Mouse (Mus musculus) embryo, embryonic 11 days (tissue): Measurements from ENCODE around the gene Rabggtb.
A peak's percentile ranks its signal among the peaks of the same experiment; 100 is the strongest.
"Not testable (repeated sequence)": the region's sequence is repeated elsewhere in the genome, so short reads cannot be mapped to it uniquely, and the experiment has no call there.

Experiments used
- DNase-seq: peaks from one replicate; pipeline ENCODE4 v3.0.0-alpha.2; 2015

Rabggtb gene

DNA sequence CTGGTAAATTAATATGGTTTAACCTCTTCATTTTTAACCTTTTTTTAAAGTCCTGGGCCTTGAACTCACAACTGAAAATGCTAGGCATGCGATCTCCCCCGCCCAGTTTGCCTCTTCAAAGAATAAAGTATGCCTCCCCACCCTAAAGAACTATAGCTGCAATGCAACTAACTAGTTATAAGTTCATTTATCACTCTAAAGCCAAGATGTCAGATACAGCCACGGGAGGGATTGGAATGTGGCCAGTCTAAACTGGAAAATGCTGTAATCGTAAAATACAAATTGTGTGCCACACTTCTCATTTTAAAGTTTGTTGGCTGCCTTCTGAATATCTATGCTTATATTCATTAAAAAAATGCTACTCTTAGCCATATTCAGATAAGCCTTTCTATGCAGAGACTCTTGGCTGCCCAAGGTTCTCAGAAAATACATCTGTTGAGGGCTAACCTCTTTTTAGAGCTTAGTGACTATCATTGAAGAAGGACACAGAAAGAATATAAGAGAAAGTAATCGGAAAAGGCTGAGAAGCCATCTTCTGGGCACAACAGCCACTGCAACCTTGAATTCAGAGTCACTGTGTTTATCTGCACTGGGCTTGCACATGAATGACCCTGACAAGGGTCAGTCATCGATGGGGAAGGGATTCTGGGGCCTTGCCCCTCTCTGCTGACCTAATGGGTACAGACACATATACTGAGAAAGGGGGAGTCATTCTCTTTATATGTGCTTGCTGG, 868 bp upstream of the Rabggtb start:
- no peak for DNase-seq

- DNase-seq: no peak
These were observed 848 bp downstream of the Rabggtb start for GRCm38 (mm10) chr3:153911882-153912440.

- no peak for DNase-seq
These were observed 1.5 kb downstream of the Rabggtb start for GRCm38 (mm10) chr3:153911197-153911881.

DNA sequence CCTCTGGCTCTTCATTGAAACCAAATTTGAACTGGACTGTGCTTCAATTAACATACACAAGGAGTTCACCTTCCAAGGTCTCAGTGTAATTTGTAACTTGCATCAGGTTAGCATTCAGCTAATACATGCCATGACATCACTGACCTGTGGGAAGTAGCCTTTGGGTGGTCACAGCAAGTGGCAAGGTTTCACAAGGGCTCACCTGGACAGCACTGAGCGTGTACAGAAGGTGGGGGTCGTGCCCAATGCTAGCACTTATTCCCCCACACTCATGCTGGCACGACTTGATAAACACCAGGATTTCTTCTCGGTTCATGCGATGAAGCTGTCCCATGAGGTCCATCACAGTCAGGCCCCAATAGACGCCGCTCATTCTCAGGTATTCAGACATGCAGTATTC, 2.3 kb downstream of the Rabggtb start:
- DNase-seq: no peak

- no peak for DNase-seq
These were observed 3.9 kb downstream of the Rabggtb start for GRCm38 (mm10) chr3:153908919-153909318.

GRCm38 (mm10) chr3:153906136-153906871, 6.5 kb downstream of the Rabggtb start, which contains the start of gene Msh4:
TSS of gene Msh4 (minus strand) at chr3:153906138.
- no peak for DNase-seq

DNA sequence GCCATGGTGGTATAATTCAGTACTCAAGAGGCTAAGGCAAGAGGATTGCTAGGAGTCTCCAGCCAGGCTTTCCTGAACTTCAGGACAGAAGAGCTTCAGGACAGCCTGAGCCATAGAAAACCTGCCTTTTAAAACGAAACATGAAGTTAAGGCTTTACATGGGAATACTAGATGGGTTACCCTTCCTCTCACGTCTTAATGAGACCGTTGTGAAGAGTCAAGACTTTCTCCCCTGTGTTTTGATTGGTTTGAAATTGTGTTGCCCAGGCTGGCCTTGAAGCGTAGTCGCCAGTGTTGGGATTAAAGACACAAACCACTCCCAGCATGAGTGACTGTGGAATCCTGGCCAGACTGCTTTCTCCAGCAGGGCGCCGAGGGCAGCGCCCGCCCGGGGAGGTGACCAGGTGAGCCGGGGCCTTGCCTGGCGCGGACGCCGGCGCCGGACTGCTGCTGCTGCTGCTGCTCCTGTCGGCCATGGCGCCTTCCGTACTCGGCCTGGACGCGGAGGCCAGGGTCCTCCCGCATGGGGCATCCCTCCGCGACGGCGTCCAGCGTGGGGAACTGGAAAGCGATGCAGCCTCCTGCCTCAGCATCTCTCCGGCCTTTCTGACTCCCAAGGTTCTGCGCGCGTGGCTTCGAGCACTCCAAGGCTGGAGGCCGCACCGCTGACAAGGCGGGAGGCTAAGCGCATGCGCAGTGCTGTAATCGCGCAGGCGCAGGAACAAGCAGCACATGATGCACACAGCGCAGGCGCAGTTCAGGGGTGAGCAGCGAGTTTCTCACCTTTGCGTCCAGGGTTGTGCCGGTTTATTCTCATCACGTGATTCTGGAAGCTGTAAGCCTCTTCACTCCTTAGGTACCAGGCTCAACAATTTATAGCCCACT, 7.3 kb downstream of the Rabggtb start:
- no peak for DNase-seq

GRCm38 (mm10) chr3:153904586-153904985, 8.2 kb downstream of the Rabggtb start:
- peak; percentile 61 for DNase-seq

DNA sequence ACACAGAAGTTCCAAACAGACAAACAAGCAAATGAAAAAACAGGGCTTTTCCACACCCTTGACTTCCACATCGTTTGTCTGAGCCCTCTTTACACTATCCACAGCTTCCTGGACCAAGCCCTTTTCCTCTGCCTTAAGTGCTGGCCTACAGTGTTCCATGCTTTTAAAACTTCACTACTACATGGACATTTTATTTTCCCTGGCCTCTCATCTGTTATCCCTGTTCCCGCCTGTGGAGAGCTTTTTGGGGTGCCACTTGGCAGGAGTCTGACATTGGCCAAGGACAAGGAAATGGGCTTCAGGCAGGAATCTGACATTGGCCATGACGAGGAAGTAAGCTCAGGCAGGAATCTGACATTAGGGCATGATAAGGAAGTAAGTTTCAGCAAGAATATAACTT, 10.2 kb downstream of the Rabggtb start:
- DNase-seq: no peak

- DNase-seq: no peak
These were observed 10.9 kb downstream of the Rabggtb start for GRCm38 (mm10) chr3:153901904-153902303.

GRCm38 (mm10) chr3:153897216-153897615, 15.6 kb downstream of the Rabggtb start:
- DNase-seq: no peak

GRCm38 (mm10) chr3:153895454-153895853, 17.4 kb downstream of the Rabggtb start:
- no peak for DNase-seq

GRCm38 (mm10) chr3:153889188-153889781, 23.5 kb downstream of the Rabggtb start:
- no peak for DNase-seq

GRCm38 (mm10) chr3:153888141-153888540, 24.7 kb downstream of the Rabggtb start:
- no peak for DNase-seq

DNA sequence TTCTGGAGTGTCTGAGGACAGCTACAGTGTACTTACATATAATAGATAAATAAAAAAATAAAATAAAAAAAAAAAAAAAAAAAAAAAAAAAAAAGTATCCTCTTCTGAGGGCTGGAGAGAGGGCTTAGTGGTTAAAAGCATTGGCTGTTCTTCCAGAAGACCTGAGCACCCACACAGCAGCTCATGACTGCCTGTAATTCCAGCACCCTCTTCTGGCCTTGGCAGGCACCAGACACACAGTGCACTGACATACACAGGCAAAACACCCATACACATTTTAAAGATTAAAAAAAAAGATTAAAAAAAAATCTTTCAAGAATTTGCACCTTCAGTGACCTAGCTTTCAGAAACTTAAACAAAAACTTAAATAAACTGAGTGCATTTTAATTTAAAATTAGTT, 26.5 kb downstream of the Rabggtb start:
- DNase-seq: no peak

DNA sequence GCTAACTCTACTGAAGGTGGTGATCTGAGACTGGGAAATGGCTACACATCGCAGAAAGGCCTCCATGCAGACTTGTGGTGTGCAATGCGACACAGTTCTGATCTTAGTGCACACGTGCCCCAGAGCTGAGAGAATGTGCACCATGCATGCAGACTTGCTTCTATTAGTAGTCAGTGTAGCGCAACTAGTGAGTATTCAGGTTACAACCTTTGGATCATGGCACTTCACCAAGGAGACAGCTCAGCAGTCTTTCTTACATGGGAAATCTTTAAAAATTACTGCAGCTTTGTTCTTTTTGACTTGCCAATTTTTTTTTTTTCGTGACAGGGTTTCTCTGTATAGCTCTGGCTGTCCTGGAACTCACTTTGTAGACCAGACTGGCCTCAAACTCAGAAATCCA, 41.4 kb downstream of the Rabggtb start:
- DNase-seq: no peak

DNA sequence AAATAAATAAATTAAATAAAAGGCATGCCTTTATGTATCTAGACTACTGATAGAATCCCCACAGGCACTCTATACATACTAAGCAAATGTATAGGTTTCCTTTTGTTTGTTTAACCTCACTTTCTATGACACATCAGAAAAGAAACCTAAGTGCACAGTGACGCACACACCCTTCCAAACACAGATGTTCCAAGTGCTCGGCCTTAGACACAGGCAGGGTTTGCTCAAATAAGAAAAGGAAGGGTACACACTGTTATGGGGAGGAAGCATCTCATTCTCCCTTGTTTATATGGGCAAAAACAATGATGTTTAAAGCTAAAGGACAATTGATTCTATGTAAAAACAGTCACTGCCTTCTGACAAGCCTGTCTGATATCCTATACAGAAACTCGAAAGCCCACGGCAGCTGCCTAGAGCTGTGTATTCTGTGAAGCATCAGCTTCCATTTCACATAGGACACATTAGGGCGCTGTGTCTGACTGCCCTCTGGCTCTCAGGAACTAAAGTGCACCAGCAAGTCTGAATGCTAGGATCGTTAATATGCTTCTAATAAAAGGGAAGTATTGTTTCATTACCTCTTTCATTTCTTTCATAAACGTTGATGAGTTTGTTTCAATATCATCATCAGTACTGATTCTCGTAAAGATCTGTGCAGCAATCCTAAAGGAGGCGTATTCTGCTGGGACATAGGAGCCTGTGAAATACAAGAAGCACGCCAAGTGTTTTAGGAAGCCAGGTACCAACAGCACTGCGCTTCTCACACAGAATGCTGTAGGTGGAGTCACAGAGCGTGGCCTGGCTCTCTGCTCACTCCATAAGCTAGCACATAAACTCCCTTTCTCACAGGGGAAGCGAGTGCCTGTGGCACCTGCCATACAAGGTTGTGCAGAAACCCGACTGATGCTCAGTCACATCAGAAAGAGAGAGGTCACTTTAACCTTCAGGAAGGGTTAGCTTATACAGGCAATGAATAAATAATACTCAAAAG, 45.4 kb downstream of the Rabggtb start:
- peak; percentile 35 for DNase-seq

DNA sequence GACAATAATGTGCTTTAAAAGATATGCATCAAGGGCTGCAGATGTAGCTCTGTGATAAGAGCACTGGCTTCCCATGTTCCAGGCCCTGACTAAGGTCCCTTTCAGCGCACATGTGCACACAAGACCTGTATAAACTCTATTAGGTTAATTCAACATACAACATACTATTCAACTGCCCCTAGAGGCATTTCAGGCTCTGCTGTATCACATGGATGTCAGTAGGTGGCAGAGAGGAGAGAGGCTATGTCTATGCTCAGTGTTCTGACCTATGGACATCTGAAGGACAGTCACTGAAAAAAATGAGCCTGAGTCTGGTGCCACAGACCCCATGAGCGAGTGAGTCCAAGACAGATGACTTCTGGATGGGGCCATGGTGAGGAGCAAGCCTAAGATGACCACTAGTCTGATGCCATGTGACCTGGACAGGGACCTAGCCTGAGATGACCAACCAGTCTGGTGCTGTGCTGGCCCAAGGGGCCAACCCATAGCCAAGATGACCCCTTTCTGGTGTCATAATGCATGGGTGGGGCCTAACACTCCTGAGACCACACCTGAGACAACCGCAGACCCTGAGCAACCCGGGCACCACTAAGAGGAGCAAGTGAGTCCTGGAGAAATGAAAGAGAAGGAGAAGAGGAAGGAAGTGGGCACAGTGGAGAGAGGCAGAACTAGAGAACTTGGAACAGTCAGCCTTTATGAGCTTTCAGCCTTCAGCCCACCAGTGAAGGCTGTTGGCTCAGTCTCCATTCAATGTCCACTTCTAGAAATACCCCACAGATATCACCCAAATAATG, 48.0 kb downstream of the Rabggtb start:
- DNase-seq: no peak

DNA sequence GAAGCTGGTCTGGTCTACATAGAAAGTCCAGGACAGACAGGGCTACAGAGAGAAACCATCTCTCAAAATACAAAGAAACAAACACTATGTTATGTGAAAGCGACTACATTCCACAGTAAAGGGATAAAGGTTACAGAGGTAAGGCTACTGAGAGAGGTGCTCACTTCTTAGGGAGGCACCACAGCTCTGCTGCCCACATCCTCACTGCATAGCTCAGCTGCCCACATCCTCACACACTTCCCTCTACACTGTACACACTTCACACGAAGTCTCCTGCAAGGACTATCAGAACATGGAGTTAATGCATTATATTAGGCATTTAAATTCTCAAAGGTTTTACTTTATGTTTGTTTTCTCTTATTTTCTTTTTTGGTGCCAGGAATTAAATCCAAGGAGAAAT, 49.0 kb downstream of the Rabggtb start:
- DNase-seq: no peak

- DNase-seq: not testable (repeated sequence)
These were observed 52.4 kb downstream of the Rabggtb start for GRCm38 (mm10) chr3:153860392-153860791.
